Mouse (Mus musculus) retina, postnatal 7 days (tissue): ENCODE data around the gene Kalrn.

Experiments used
- DNase-seq: peaks from one replicate; pipeline ENCODE4 v3.0.0-alpha.2; 2012; ENCODE audit warnings: low read depth, low spot score

Kalrn gene

GRCm38 (mm10) chr16:34262731-34263460, 310.4 kb downstream of the Kalrn start:
- DNase-seq: no peak

GRCm38 (mm10) chr16:34260971-34261924, 312.1 kb downstream of the Kalrn start:
- no peak for DNase-seq

- DNase-seq: no peak
Measured at GRCm38 (mm10) chr16:34254646-34255022, 318.7 kb downstream of the Kalrn start.

GRCm38 (mm10) chr16:34254002-34254645, 319.2 kb downstream of the Kalrn start:
- no peak for DNase-seq

GRCm38 (mm10) chr16:34252670-34253069, 320.7 kb downstream of the Kalrn start:
- no peak for DNase-seq

- DNase-seq: no peak
Measured at GRCm38 (mm10) chr16:34248256-34248655, 325.1 kb downstream of the Kalrn start.

- DNase-seq: no peak
Measured at GRCm38 (mm10) chr16:34241936-34242729, 331.2 kb downstream of the Kalrn start.

GRCm38 (mm10) chr16:34239618-34240017, 333.7 kb downstream of the Kalrn start:
- no peak for DNase-seq

- no peak for DNase-seq
Measured at GRCm38 (mm10) chr16:34236898-34237611, 336.3 kb downstream of the Kalrn start.

- DNase-seq: no peak
Measured at GRCm38 (mm10) chr16:34235086-34235485, 338.2 kb downstream of the Kalrn start.

- no peak for DNase-seq
Measured at GRCm38 (mm10) chr16:34231952-34232351, 341.4 kb downstream of the Kalrn start.

GRCm38 (mm10) chr16:34231146-34231545, 342.2 kb downstream of the Kalrn start:
- no peak for DNase-seq

GRCm38 (mm10) chr16:34229350-34229749, 344.0 kb downstream of the Kalrn start:
- DNase-seq: no peak

- no peak for DNase-seq
Measured at GRCm38 (mm10) chr16:34228661-34229060, 344.7 kb downstream of the Kalrn start.

- no peak for DNase-seq
Measured at GRCm38 (mm10) chr16:34212160-34212559, 361.2 kb downstream of the Kalrn start.

GRCm38 (mm10) chr16:34211243-34211642, 362.1 kb downstream of the Kalrn start:
- DNase-seq: no peak

- DNase-seq: no peak
Measured at GRCm38 (mm10) chr16:34208748-34209147, 364.6 kb downstream of the Kalrn start.

GRCm38 (mm10) chr16:34207972-34208371, 365.4 kb downstream of the Kalrn start:
- DNase-seq: no peak

GRCm38 (mm10) chr16:34204527-34205139, 368.7 kb downstream of the Kalrn start:
- DNase-seq: no peak

- no peak for DNase-seq
Measured at GRCm38 (mm10) chr16:34199543-34199942, 373.8 kb downstream of the Kalrn start.
